Mouse (Mus musculus): ENCODE measurements at regions not wholly inside any gene's neighbourhood (a gene's known extent, or its start where the extent isn't known, plus 50 kb on each side); places are given as distances from the start of the nearest gene placed in this dataset.

GRCm38 (mm10) chr1:179906115-179906514, 54.2 kb upstream of the Cdc42bpa start:
- no peak overlapping the region for H3K4me3 ChIP-seq (ENCODE audit: insufficient read depth, poor library complexity, severe bottlenecking)
- no peak for TF ChIP-seq MYOD1 (IDR thresholded peaks at IDR 0.05; ENCODE audit: control insufficient read depth, insufficient read length, low read depth)
- TF ChIP-seq MYOG (IDR thresholded peaks at IDR 0.05; ENCODE audit: control insufficient read depth, extremely low read depth, insufficient read length), result no peak
- no peak for TF ChIP-seq FOSL1 (IDR thresholded peaks at IDR 0.05; ENCODE audit: insufficient read depth, low read length, poor library complexity, severe bottlenecking)
- no peak for TF ChIP-seq CTCF (IDR thresholded peaks at IDR 0.05; ENCODE audit: control insufficient read depth, insufficient read depth, insufficient read length)
- no peak for TF ChIP-seq CEBPB (IDR thresholded peaks at IDR 0.05; ENCODE audit: low read depth)
- no peak for TF ChIP-seq MAX (IDR thresholded peaks at IDR 0.05)
- TF ChIP-seq USF1 (IDR thresholded peaks at IDR 0.05; ENCODE audit: low read depth), result no peak
- no peaks in the 10 kb centered on the region for H3K79me3 ChIP-seq (ENCODE audit: low read depth)
- no peaks in the 10 kb centered on the region for H3K79me2 ChIP-seq (ENCODE audit: control insufficient read depth, insufficient read depth)
- H3K36me3 ChIP-seq (ENCODE audit: control insufficient read depth, insufficient read depth), result no peaks in the 10 kb centered on the region
- no peak overlapping the region for H3ac ChIP-seq (ENCODE audit: control insufficient read depth, insufficient read length, low read depth)
- H3K27me3 ChIP-seq (ENCODE audit: control insufficient read depth, insufficient read depth, insufficient read length), result no peaks in the 10 kb centered on the region

- Histone ChIP-seq H3K79me2 (ENCODE audit: control insufficient read depth, insufficient read depth) (no peaks in the 10 kb centered on the region), H3K27me3 (ENCODE audit: control insufficient read depth, insufficient read depth, insufficient read length) (no peaks in the 10 kb centered on the region), H3K4me3 (ENCODE audit: insufficient read depth, poor library complexity, severe bottlenecking) (no peak overlapping the region), H3K79me3 (ENCODE audit: low read depth) (no peaks in the 10 kb centered on the region), H3K36me3 (ENCODE audit: control insufficient read depth, insufficient read depth) (no peaks in the 10 kb centered on the region), H3ac (ENCODE audit: control insufficient read depth, insufficient read length, low read depth) (no peak overlapping the region)
- TF ChIP-seq MAX (IDR thresholded peaks at IDR 0.05), result no peak
- no peak for TF ChIP-seq MYOD1 (IDR thresholded peaks at IDR 0.05; ENCODE audit: control insufficient read depth, insufficient read length, low read depth)
- no peak for TF ChIP-seq USF1 (IDR thresholded peaks at IDR 0.05; ENCODE audit: low read depth)
- TF ChIP-seq CEBPB (IDR thresholded peaks at IDR 0.05; ENCODE audit: low read depth), result no peak
- TF ChIP-seq FOSL1 (IDR thresholded peaks at IDR 0.05; ENCODE audit: insufficient read depth, low read length, poor library complexity, severe bottlenecking), result no peak
- TF ChIP-seq CTCF (IDR thresholded peaks at IDR 0.05; ENCODE audit: control insufficient read depth, insufficient read depth, insufficient read length), result no peak
- TF ChIP-seq MYOG (IDR thresholded peaks at IDR 0.05; ENCODE audit: control insufficient read depth, extremely low read depth, insufficient read length), result no peak
These were observed 67.6 kb upstream of the Cdc42bpa start for GRCm38 (mm10) chr1:179892711-179893110.

DNA sequence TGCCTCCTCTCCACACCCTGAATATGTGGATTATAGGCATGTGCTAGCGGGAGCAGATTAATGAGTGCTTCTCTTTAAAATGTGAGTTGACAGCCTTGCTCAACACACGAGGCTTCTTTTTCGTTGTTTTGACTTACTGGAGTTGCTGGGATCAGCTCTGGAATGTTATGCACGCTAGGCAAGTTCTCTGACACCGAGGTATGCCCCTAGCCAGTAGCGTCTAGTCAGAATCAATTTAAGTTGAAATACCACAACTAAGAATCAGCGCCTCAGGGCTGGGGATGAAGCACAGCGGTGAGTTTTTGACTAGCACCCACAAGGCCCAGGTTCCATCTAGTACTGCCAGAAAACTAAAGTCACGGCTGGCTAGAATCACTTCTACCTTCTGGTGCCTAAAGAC, 72.4 kb upstream of the Cdc42bpa start:
- no peak overlapping the region for H3K4me3 ChIP-seq (ENCODE audit: insufficient read depth, poor library complexity, severe bottlenecking)
- H3ac ChIP-seq (ENCODE audit: control insufficient read depth, insufficient read length, low read depth), result no peak overlapping the region
- TF ChIP-seq MAX (IDR thresholded peaks at IDR 0.05) (no peak), CEBPB (IDR thresholded peaks at IDR 0.05; ENCODE audit: low read depth) (no peak), MYOD1 (IDR thresholded peaks at IDR 0.05; ENCODE audit: control insufficient read depth, insufficient read length, low read depth) (no peak), CTCF (IDR thresholded peaks at IDR 0.05; ENCODE audit: control insufficient read depth, insufficient read depth, insufficient read length) (no peak), MYOG (IDR thresholded peaks at IDR 0.05; ENCODE audit: control insufficient read depth, extremely low read depth, insufficient read length) (no peak), USF1 (IDR thresholded peaks at IDR 0.05; ENCODE audit: low read depth) (no peak), FOSL1 (IDR thresholded peaks at IDR 0.05; ENCODE audit: insufficient read depth, low read length, poor library complexity, severe bottlenecking) (no peak)
- H3K79me3 ChIP-seq (ENCODE audit: low read depth), result no peaks in the 10 kb centered on the region
- no peaks in the 10 kb centered on the region for H3K79me2 ChIP-seq (ENCODE audit: control insufficient read depth, insufficient read depth)
- no peaks in the 10 kb centered on the region for H3K36me3 ChIP-seq (ENCODE audit: control insufficient read depth, insufficient read depth)
- H3K27me3 ChIP-seq (ENCODE audit: control insufficient read depth, insufficient read depth, insufficient read length), result no peaks in the 10 kb centered on the region

DNA sequence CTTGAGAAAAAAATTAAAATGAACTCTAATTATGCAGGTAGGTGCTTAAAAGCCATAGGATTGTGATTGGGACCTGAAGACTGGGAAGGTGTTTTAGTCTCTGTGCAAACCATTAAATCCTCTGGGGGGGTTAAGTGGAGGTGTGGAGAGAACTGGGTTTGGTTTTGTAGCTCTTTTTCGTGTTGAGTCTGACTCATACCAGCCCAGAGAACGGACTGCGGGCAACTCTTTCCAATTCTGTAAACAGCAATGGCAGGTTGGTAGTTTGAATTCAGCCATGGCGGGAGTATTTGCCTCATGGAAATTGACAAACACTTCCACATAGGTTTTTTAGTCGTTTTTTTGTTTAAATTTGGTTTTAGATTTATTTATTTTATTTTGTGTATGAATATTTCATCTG, 77.7 kb upstream of the Ahctf1 start:
- Histone ChIP-seq H3K36me3 (ENCODE audit: control insufficient read depth, insufficient read depth) (no peaks in the 10 kb centered on the region), H3K4me3 (ENCODE audit: insufficient read depth, poor library complexity, severe bottlenecking) (no peak overlapping the region), H3K79me3 (ENCODE audit: low read depth) (no peaks in the 10 kb centered on the region), H3ac (ENCODE audit: control insufficient read depth, insufficient read length, low read depth) (no peak overlapping the region), H3K79me2 (ENCODE audit: control insufficient read depth, insufficient read depth) (no peaks in the 10 kb centered on the region), H3K27me3 (ENCODE audit: control insufficient read depth, insufficient read depth, insufficient read length) (no peaks in the 10 kb centered on the region)
- no peak for TF ChIP-seq CEBPB (IDR thresholded peaks at IDR 0.05; ENCODE audit: low read depth)
- no peak for TF ChIP-seq FOSL1 (IDR thresholded peaks at IDR 0.05; ENCODE audit: insufficient read depth, low read length, poor library complexity, severe bottlenecking)
- no peak for TF ChIP-seq CTCF (IDR thresholded peaks at IDR 0.05; ENCODE audit: control insufficient read depth, insufficient read depth, insufficient read length)
- no peak for TF ChIP-seq MYOD1 (IDR thresholded peaks at IDR 0.05; ENCODE audit: control insufficient read depth, insufficient read length, low read depth)
- TF ChIP-seq MYOG (IDR thresholded peaks at IDR 0.05; ENCODE audit: control insufficient read depth, extremely low read depth, insufficient read length), result no peak
- TF ChIP-seq MAX (IDR thresholded peaks at IDR 0.05), result no peak
- no peak for TF ChIP-seq USF1 (IDR thresholded peaks at IDR 0.05; ENCODE audit: low read depth)

DNA sequence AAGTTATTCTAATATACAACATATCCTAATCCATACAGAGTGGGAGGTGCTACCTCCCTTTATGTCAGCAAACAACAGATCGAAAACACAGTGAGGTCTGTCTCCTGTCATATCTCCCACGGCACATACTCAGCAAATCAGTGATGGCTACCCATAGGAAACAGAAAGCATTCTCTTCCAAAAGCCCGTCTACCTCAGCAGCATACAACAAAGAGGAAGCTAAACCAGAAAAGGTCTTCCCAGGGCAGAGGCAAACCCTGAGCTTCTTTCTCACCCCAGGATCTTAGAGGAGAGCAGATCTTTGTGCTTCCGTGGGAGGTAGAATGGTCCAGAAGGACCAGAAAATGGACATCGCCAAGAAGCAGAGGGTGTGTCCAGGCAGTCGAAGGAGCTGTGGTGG, 74.4 kb upstream of the Ahctf1 start:
- no peak overlapping the region for H3ac ChIP-seq (ENCODE audit: control insufficient read depth, insufficient read length, low read depth)
- H3K79me2 ChIP-seq (ENCODE audit: control insufficient read depth, insufficient read depth), result no peaks in the 10 kb centered on the region
- H3K27me3 ChIP-seq (ENCODE audit: control insufficient read depth, insufficient read depth, insufficient read length), result no peaks in the 10 kb centered on the region
- no peaks in the 10 kb centered on the region for H3K79me3 ChIP-seq (ENCODE audit: low read depth)
- no peaks in the 10 kb centered on the region for H3K36me3 ChIP-seq (ENCODE audit: control insufficient read depth, insufficient read depth)
- TF ChIP-seq FOSL1 (IDR thresholded peaks at IDR 0.05; ENCODE audit: insufficient read depth, low read length, poor library complexity, severe bottlenecking) (no peak), MYOG (IDR thresholded peaks at IDR 0.05; ENCODE audit: control insufficient read depth, extremely low read depth, insufficient read length) (no peak), CEBPB (IDR thresholded peaks at IDR 0.05; ENCODE audit: low read depth) (no peak)
- H3K4me3 ChIP-seq (ENCODE audit: insufficient read depth, poor library complexity, severe bottlenecking), result no peak overlapping the region
